In genomic region chr3:145612662-145613061, GRCm38 (mm10) we compare ENCODE assay signal across 10 mouse cellular contexts. TPM values are rescaled to one million over a fixed set of nuclear protein-coding genes. Genes with fewer than 3 reads are reported as not detected.
A peak's percentile ranks its signal among the peaks of the same experiment; 100 is the strongest.
DNase-seq lines count a peak whose midpoint lies in the region; ATAC-seq and TF ChIP-seq lines count a peak whose summit lies in the region.
"Had no signal": no experiment of that assay in that cellular context is flagged by ENCODE, and none has a peak within 500 bp of the region (broad histone marks: within the 10 kb centered on the region; RNA-seq: fewer than 3 reads in every experiment).

No protein-coding gene starts in this region.

- TF ChIP-seq CTCF in layer of hippocampus, adult 2 months (conservative IDR thresholded peaks at IDR 0.05), result peak; percentile 87
- peak; percentile 5 for TF ChIP-seq CTCF in ES-Bruce4 (IDR thresholded peaks at IDR 0.05; ENCODE audit: low read depth, low read length)

- H3K27ac ChIP-seq in layer of hippocampus, adult 2 months, result no peak overlapping the region
- no peak overlapping the region for H3K27ac ChIP-seq in ES-Bruce4 (ENCODE audit: insufficient read depth, low read length)
- H3K27ac ChIP-seq: embryonic facial prominence, embryonic 13.5 days had no signal

- H3K27me3 ChIP-seq in ES-Bruce4 (ENCODE audit: control insufficient read depth, insufficient read depth, low read length, poor library complexity, severe bottlenecking), result no peaks in the 10 kb centered on the region
- H3K27me3 ChIP-seq: embryonic facial prominence, embryonic 13.5 days had no signal

- no peaks in the 10 kb centered on the region for H3K9me3 ChIP-seq in ES-Bruce4 (replicated peaks; ENCODE audit: control insufficient read depth, insufficient read depth, low read length, poor library complexity, severe bottlenecking)
- H3K9me3 ChIP-seq: embryonic facial prominence, embryonic 13.5 days had no signal

- H3K4me3 ChIP-seq in layer of hippocampus, adult 2 months, result no peak overlapping the region
- no peak overlapping the region for H3K4me3 ChIP-seq in ES-Bruce4 (ENCODE audit: low read depth, low read length)
- H3K4me3 ChIP-seq: embryonic facial prominence, embryonic 13.5 days had no signal

- no peaks in the 10 kb centered on the region for H3K36me3 ChIP-seq in ES-Bruce4 (ENCODE audit: control insufficient read depth, insufficient read depth, low read length, poor library complexity, severe bottlenecking)

- TF ChIP-seq POLR2A in ES-Bruce4 (IDR thresholded peaks at IDR 0.05; ENCODE audit: insufficient read depth, low read length), result no peak

- peak; percentile 57 for ATAC-seq in megakaryocyte, adult 5-6 weeks (ENCODE audit: poor library complexity, severe bottlenecking)

- H3K9ac ChIP-seq in ES-Bruce4 (ENCODE audit: low read depth, poor library complexity, severe bottlenecking), result no peak overlapping the region
- H3K9ac ChIP-seq: embryonic facial prominence, embryonic 13.5 days had no signal

- TF ChIP-seq EP300 in ES-Bruce4 (IDR thresholded peaks at IDR 0.05; ENCODE audit: insufficient read depth, low read depth, low read length), result no peak

- DNase-seq in layer of hippocampus, adult 2 months (ENCODE audit: low spot score in 2 of 2), result no peak
- no peak for DNase-seq in layer of hippocampus, adult 8-10 months (ENCODE audit: low spot score in 2 of 2)
- peak; percentile 55 for DNase-seq in brain, adult 2 months (ENCODE audit: low read depth, low spot score)
- DNase-seq in urinary bladder, adult 18-20 months (ENCODE audit: low spot score in 2 of 2), result no peak
- no peak for DNase-seq in spleen, adult 12 weeks (ENCODE audit: low spot score)
- no peak for DNase-seq in left cerebral cortex, adult 9 months (ENCODE audit: low spot score in 2 of 2)

- no peaks in the 10 kb centered on the region for H3K4me1 ChIP-seq in ES-Bruce4 (ENCODE audit: control insufficient read depth, insufficient read depth, low read length)

RNA-seq across cellular contexts. Expression of gene Znhit6, which starts 36.7 kb away (rescaled TPM):
- total RNA-seq in layer of hippocampus, adult 2 months (2021), result 10 to 100 TPM; 17.1 to 20.0 TPM
- 10 to 100 TPM; 16.5 to 19.4 (median 17.8) TPM for total RNA-seq in layer of hippocampus, adult 8-10 months (2022)
- polyA plus RNA-seq in ES-Bruce4 (2011; ENCODE audit: insufficient read depth, insufficient read length, low read depth, missing spikeins), result 65.7 and 69.1 TPM in 2 replicates
- total RNA-seq in megakaryocyte, adult 5-6 weeks (2015), result 14.0 and 20.3 TPM in 2 replicates
- total RNA-seq in megakaryocyte, adult 5-6 weeks (2017), result 11.4 and 13.8 TPM in 2 replicates

RNA-seq across cellular contexts. Expression of gene Ccn1, which starts 37.1 kb away (rescaled TPM):
- total RNA-seq in layer of hippocampus, adult 2 months (2021), result 1 to 10 TPM; 3.6 to 4.0 TPM
- 10 to 100 TPM in 1 of 4 experiments, 1 to 10 TPM in 3; 2.2 to 11.9 (median 5.3) TPM for total RNA-seq in layer of hippocampus, adult 8-10 months (2022)
- 204 and 217 TPM in 2 replicates for polyA plus RNA-seq in ES-Bruce4 (2011; ENCODE audit: insufficient read depth, insufficient read length, low read depth, missing spikeins)
- not detected in 2 replicates for total RNA-seq in megakaryocyte, adult 5-6 weeks (2015)
- 0.08 and 0.15 TPM in 2 replicates for total RNA-seq in megakaryocyte, adult 5-6 weeks (2017)
- total RNA-seq: neutrophil, adult 5-6 weeks had no signal
